Mouse (Mus musculus) erythroid progenitor cell, adult 5-6 weeks (primary cell): ENCODE results near the gene Krt23. TPM values are rescaled to one million over a fixed set of nuclear protein-coding genes. Genes with fewer than 3 reads are reported as not detected.

ENCODE experiments used
- ATAC-seq: replicated peaks from 2 replicates; pipeline ENCODE4 v1.8.0; 2016; ENCODE audit warnings: moderate number of reproducible peaks, mild to moderate bottlenecking, moderate TSS enrichment, inconsistent platforms; ENCODE audit not compliant: poor library complexity, low FRiP score, severe bottlenecking
- total RNA-seq, 2 experiments: library from RNA; stranded (forward) in 1 of 2; stranded (reverse) in 1 of 2; fragments of 150-400 nt in 1 of 2; fragments of 186-747, 209-891 nt in 1 of 2; gene quantifications; 2 replicates each; pipeline versions ENCODE4 v1.2.3 to v1.2.4; 2015 to 2017; ENCODE audit warnings: low replicate concordance in 2 of 2

Krt23 gene
- total RNA-seq (2015; ENCODE audit: low replicate concordance): not detected in 2 replicates
- not detected in 2 replicates for total RNA-seq (2017; ENCODE audit: low replicate concordance)

GRCm38 (mm10) chr11:99492733-99493573, at the start of gene Krt23:
Gene Krt23, minus strand, starts transcription at chr11:99493137.
- ATAC-seq: no peak

- ATAC-seq: no peak
Measured at GRCm38 (mm10) chr11:99539721-99540120, 46.8 kb upstream of the Krt23 start.

- ATAC-seq: no peak
Measured at GRCm38 (mm10) chr11:99521288-99521860, 28.4 kb upstream of the Krt23 start, which contains the start of gene Krt39. Gene Krt39, minus strand, starts transcription at chr11:99521338.

GRCm38 (mm10) chr11:99514098-99514497, 21.2 kb upstream of the Krt23 start:
- no peak for ATAC-seq

- no peak for ATAC-seq
Measured at GRCm38 (mm10) chr11:99500095-99500805, 7.3 kb upstream of the Krt23 start.

- no peak for ATAC-seq
Measured at GRCm38 (mm10) chr11:99496460-99496859, 3.5 kb upstream of the Krt23 start.

GRCm38 (mm10) chr11:99494741-99495140, 1.8 kb upstream of the Krt23 start:
- ATAC-seq: no peak

- ATAC-seq: no peak
Measured at GRCm38 (mm10) chr11:99493574-99493850, 575 bp upstream of the Krt23 start.

GRCm38 (mm10) chr11:99491040-99491439, 1.9 kb downstream of the Krt23 start:
- no peak for ATAC-seq

GRCm38 (mm10) chr11:99490624-99491023, 2.3 kb downstream of the Krt23 start:
- ATAC-seq: no peak

- ATAC-seq: no peak
Measured at GRCm38 (mm10) chr11:99489233-99489632, 3.7 kb downstream of the Krt23 start.

- no peak for ATAC-seq
Measured at GRCm38 (mm10) chr11:99474981-99475380, 18.0 kb downstream of the Krt23 start.

GRCm38 (mm10) chr11:99473433-99473832, 19.5 kb downstream of the Krt23 start:
- ATAC-seq: no peak

GRCm38 (mm10) chr11:99472405-99472804, 20.5 kb downstream of the Krt23 start:
- ATAC-seq: no peak

GRCm38 (mm10) chr11:99471946-99472345, 21.0 kb downstream of the Krt23 start:
- no peak for ATAC-seq

GRCm38 (mm10) chr11:99469228-99469627, 23.7 kb downstream of the Krt23 start:
- no peak for ATAC-seq

- no peak for ATAC-seq
Measured at GRCm38 (mm10) chr11:99468566-99468965, 24.4 kb downstream of the Krt23 start.

- no peak for ATAC-seq
Measured at GRCm38 (mm10) chr11:99466316-99466715, 26.6 kb downstream of the Krt23 start.

GRCm38 (mm10) chr11:99464836-99465235, 28.1 kb downstream of the Krt23 start:
- ATAC-seq: no peak

- ATAC-seq: no peak
Measured at GRCm38 (mm10) chr11:99463155-99463554, 29.8 kb downstream of the Krt23 start.

GRCm38 (mm10) chr11:99461736-99462135, 31.2 kb downstream of the Krt23 start:
- no peak for ATAC-seq
